Comparison of ENCODE assay signal across 8 mouse cellular contexts in genomic region chr17:26370521-26371245, GRCm38 (mm10). TPM values are rescaled to one million over a fixed set of nuclear protein-coding genes. Genes with fewer than 3 reads are reported as not detected.
DNase-seq lines count a peak whose midpoint lies in the region; ATAC-seq and TF ChIP-seq lines count a peak whose summit lies in the region.

No protein-coding gene starts in this region.

- H3K4me1 ChIP-seq in heart, embryonic 10.5 days = peaks cover 34% of the 10 kb centered on the region
- peaks cover 30% of the 10 kb centered on the region for H3K4me1 ChIP-seq in intestine, embryonic 16.5 days (ENCODE audit: control insufficient read depth, insufficient read depth, low read length)
- H3K4me1 ChIP-seq in lung, adult 2 months (ENCODE audit: control insufficient read depth, insufficient read depth, low read length) = peaks cover 22% of the 10 kb centered on the region
- peaks cover 8% of the 10 kb centered on the region for H3K4me1 ChIP-seq in midbrain, embryonic 10.5 days

- WGBS in heart, embryonic 10.5 days = 47% methylated on average over 9 of the region's 9 CpGs
- WGBS in intestine, embryonic 16.5 days = 40% methylated on average over 9 of the region's 9 CpGs
- WGBS in lung, adult 2 months = 23% methylated on average over 9 of the region's 9 CpGs
- WGBS in midbrain, embryonic 10.5 days = 62% methylated on average over 9 of the region's 9 CpGs

- H3K9ac ChIP-seq in intestine, embryonic 16.5 days (ENCODE audit: low read depth, low read length) = no peak overlapping the region

- DNase-seq in heart, postnatal 14 days = peak; percentile 59 to 67
- no peak for DNase-seq in heart, embryonic 10.5 days (ENCODE audit: low spot score)
- peak; percentile 59 for DNase-seq in adrenal gland, adult 2 months
- DNase-seq in lung, adult 2 months = peak; percentile 55
- peak; percentile 24 to 45 for DNase-seq in spleen, postnatal 14 days (ENCODE audit: low spot score in 2 of 2)
- no peak for DNase-seq in midbrain, embryonic 10.5 days (ENCODE audit: low spot score)

- peak; percentile 17; the same call in 1 of the 2 replicates for TF ChIP-seq POLR2A in lung, adult 2 months (IDR thresholded peaks at IDR 0.05; ENCODE audit: borderline replicate concordance, extremely low read depth, low read depth, low read length)

- ATAC-seq in CD4-positive, CD25-positive, alpha-beta regulatory T cell, adult 4 months = peak; percentile 20
- ATAC-seq in intestine, embryonic 16.5 days = peak; percentile 23; the same call in 1 of the 2 replicates

- H3K4me3 ChIP-seq in heart, embryonic 10.5 days = no peak overlapping the region
- no peak overlapping the region for H3K4me3 ChIP-seq in intestine, embryonic 16.5 days (ENCODE audit: low read length)
- H3K4me3 ChIP-seq in lung, adult 2 months (replicated peaks; ENCODE audit: extremely low read depth, low read depth, low read length) = no peak overlapping the region
- no peak overlapping the region for H3K4me3 ChIP-seq in midbrain, embryonic 10.5 days

- no peak overlapping the region for H3K27ac ChIP-seq in heart, embryonic 10.5 days
- H3K27ac ChIP-seq in intestine, embryonic 16.5 days (ENCODE audit: low read length) = no peak overlapping the region
- H3K27ac ChIP-seq in midbrain, embryonic 10.5 days (replicated peaks) = no peak overlapping the region

- peak; percentile 65 for TF ChIP-seq CTCF in lung, adult 2 months (IDR thresholded peaks at IDR 0.05; ENCODE audit: insufficient read depth, low read length)

- H3K4me2 ChIP-seq in intestine, embryonic 16.5 days (ENCODE audit: low read depth, low read length) = no peak overlapping the region

- no peaks in the 10 kb centered on the region for H3K36me3 ChIP-seq in heart, embryonic 10.5 days
- no peaks in the 10 kb centered on the region for H3K36me3 ChIP-seq in intestine, embryonic 16.5 days (ENCODE audit: control insufficient read depth, insufficient read depth, low read length)
- H3K36me3 ChIP-seq in midbrain, embryonic 10.5 days = no peaks in the 10 kb centered on the region

- H3K27me3 ChIP-seq in heart, embryonic 10.5 days (ENCODE audit: insufficient read depth, poor library complexity, severe bottlenecking) = 0 out of 2 replicates have a peak, but pooled peaks cover 11% of the 10 kb centered on the region
- H3K27me3 ChIP-seq in intestine, embryonic 16.5 days (replicated peaks; ENCODE audit: control insufficient read depth, insufficient read depth, low read length) = no peaks in the 10 kb centered on the region
- no peaks in the 10 kb centered on the region for H3K27me3 ChIP-seq in midbrain, embryonic 10.5 days (ENCODE audit: low read depth, poor library complexity, severe bottlenecking)

- intact Hi-C loops in heart, postnatal 14 days (cut with DNase I) = loop anchor here (5.0 kb wide), 2 partner anchors 53 to 82 kb away; no protein-coding TSS in a partner anchor

- H3K9me3 ChIP-seq in heart, embryonic 10.5 days = no peaks in the 10 kb centered on the region
- H3K9me3 ChIP-seq in intestine, embryonic 16.5 days (ENCODE audit: control insufficient read depth, low read length) = no peaks in the 10 kb centered on the region
- no peaks in the 10 kb centered on the region for H3K9me3 ChIP-seq in midbrain, embryonic 10.5 days (replicated peaks)

RNA-seq across cellular contexts. Expression of gene Neurl1b, which starts 43.9 kb away (rescaled TPM):
- 10 to 100 TPM in 1 of 2 experiments, 1 to 10 TPM in 1; 8.9 to 12.3 TPM for total RNA-seq in heart, postnatal 14 days (2021)
- polyA plus RNA-seq in heart, embryonic 10.5 days (2016; fragmentation: Nextera tagmentation; extraction: Ambion mirVana) = 1.3 and 1.8 TPM in 2 replicates
- polyA plus RNA-seq in CD4-positive, CD25-positive, alpha-beta regulatory T cell, adult 4 months (2017; shearing (Covaris generic)) = under 1 TPM; 0.13 to 0.22 TPM
- total RNA-seq in adrenal gland, adult 2 months (2021) = 10 to 100 TPM; 31.7 to 48.5 TPM
- polyA plus RNA-seq in adrenal gland, adult 2 months (2012; rRNA removed) = 142 and 152 TPM in 2 replicates
- 1.5 and 1.6 TPM in 2 replicates for polyA plus RNA-seq in intestine, embryonic 16.5 days (2015; fragmentation: Nextera tagmentation; extraction: Ambion mirVana)
- polyA plus RNA-seq in lung, adult 2 months (2012; rRNA removed) = 14.5 and 38.8 TPM in 2 replicates
- 0.16 and 0.19 TPM in 2 replicates for polyA plus RNA-seq in midbrain, embryonic 10.5 days (2016; fragmentation: Nextera tagmentation; extraction: Ambion mirVana)

Comparison
In these comparisons a context has a peak if more than half of its experiments do, and no peak if none do; other contexts are left out.
1. DNase-seq: peak in heart, postnatal 14 days (2 of 2), adrenal gland, adult 2 months (single experiment), lung, adult 2 months (single experiment) and spleen, postnatal 14 days (2 of 2); none in heart, embryonic 10.5 days (single experiment) and midbrain, embryonic 10.5 days (single experiment).